Mouse (Mus musculus): ENCODE results near the gene Fam189a2. TPM values are rescaled to one million over a fixed set of nuclear protein-coding genes. Genes with fewer than 3 reads are reported as not detected.

The Fam189a2 gene
- polyA plus RNA-seq, 1 experiment = 6.4 TPM

- H3K36me3 ChIP-seq (ENCODE audit: control insufficient read depth, insufficient read depth, low read length) = no peaks in the 10 kb centered on the region
- H3K4me3 ChIP-seq (ENCODE audit: low read depth, low read length) = no peak overlapping the region
- peaks cover 18% of the 10 kb centered on the region; the same call in 1 of the 2 replicates for H3K4me1 ChIP-seq (ENCODE audit: control insufficient read depth, insufficient read depth, insufficient read length, low read length)
- TF ChIP-seq CTCF (IDR thresholded peaks at IDR 0.05; ENCODE audit: extremely low read depth, insufficient read length, insufficient replicate concordance, low read depth, low read length) (no peak), POLR2A (IDR thresholded peaks at IDR 0.05; ENCODE audit: low read depth, low read length) (no peak)
- WGBS = 79% methylated on average over 8 of the region's 8 CpGs
- no peaks in the 10 kb centered on the region for H3K27me3 ChIP-seq (ENCODE audit: control insufficient read depth, insufficient read depth, low read length)
- H3K27ac ChIP-seq (ENCODE audit: insufficient read depth, low read depth, low read length) = no peak overlapping the region
Observed at GRCm38 (mm10) chr19:24058851-24059250, 28.0 kb upstream of the Fam189a2 start.

DNA sequence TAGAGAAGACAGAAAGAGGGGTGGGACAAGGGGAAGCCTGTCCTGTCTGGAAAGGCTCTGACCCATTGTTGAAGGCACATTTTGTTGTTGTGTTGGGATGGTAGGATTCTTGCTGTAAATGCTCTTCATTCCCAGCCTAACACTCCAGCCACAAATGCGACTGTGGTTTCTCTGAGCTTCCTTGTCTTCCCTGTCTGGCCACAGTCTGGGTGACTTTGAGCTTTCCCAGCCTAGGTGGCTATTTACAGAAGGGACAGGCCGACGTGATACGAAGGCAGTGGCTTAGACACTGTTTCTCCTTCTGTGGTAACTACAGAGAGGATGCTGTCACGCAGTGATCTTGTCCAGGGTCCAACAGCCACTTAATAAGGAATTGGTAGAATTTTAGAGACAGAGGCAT is 27.2 kb upstream of the Fam189a2 start:
- TF ChIP-seq CTCF (IDR thresholded peaks at IDR 0.05; ENCODE audit: extremely low read depth, insufficient read length, insufficient replicate concordance, low read depth, low read length) = no peak
- TF ChIP-seq POLR2A (IDR thresholded peaks at IDR 0.05; ENCODE audit: low read depth, low read length) = no peak
- Histone ChIP-seq H3K4me3 (ENCODE audit: low read depth, low read length) (no peak overlapping the region), H3K4me1 (ENCODE audit: control insufficient read depth, insufficient read depth, insufficient read length, low read length) (peaks cover 15% of the 10 kb centered on the region; the same call in 1 of the 2 replicates), H3K36me3 (ENCODE audit: control insufficient read depth, insufficient read depth, low read length) (no peaks in the 10 kb centered on the region), H3K27me3 (ENCODE audit: control insufficient read depth, insufficient read depth, low read length) (no peaks in the 10 kb centered on the region), H3K27ac (ENCODE audit: insufficient read depth, low read depth, low read length) (0 out of 2 replicates have a peak overlapping the region, but pooled peaks have one; percentile 15)
- WGBS = 15% methylated on average over 5 of the region's 5 CpGs

DNA sequence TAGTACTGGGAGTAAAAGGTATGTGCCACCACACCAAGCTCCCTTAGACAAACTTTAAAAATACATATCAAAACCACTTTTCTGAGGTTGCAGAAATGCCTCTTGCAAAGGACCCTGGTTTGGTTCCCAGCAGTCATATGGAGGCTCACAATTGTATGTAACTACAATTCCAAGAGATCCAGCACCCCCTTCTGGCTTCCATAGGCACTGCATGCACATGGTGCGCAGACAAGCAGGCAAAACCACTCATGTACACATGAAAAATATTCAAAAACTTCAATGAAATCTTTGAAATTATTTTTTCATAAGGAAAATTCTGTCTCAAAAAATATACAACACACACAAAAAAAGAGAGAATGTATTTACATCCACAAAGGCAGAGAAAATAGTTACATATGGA is 26.1 kb upstream of the Fam189a2 start:
- no peaks in the 10 kb centered on the region for H3K36me3 ChIP-seq (ENCODE audit: control insufficient read depth, insufficient read depth, low read length)
- 98% methylated on average over 1 of the region's 1 CpGs for WGBS
- H3K27me3 ChIP-seq (ENCODE audit: control insufficient read depth, insufficient read depth, low read length) = no peaks in the 10 kb centered on the region
- H3K4me1 ChIP-seq (ENCODE audit: control insufficient read depth, insufficient read depth, insufficient read length, low read length) = peaks cover 15% of the 10 kb centered on the region; the same call in 1 of the 2 replicates
- no peak overlapping the region for H3K4me3 ChIP-seq (ENCODE audit: low read depth, low read length)
- no peak overlapping the region for H3K27ac ChIP-seq (ENCODE audit: insufficient read depth, low read depth, low read length)
- TF ChIP-seq POLR2A (IDR thresholded peaks at IDR 0.05; ENCODE audit: low read depth, low read length) = no peak
- no peak for TF ChIP-seq CTCF (IDR thresholded peaks at IDR 0.05; ENCODE audit: extremely low read depth, insufficient read length, insufficient replicate concordance, low read depth, low read length)

DNA sequence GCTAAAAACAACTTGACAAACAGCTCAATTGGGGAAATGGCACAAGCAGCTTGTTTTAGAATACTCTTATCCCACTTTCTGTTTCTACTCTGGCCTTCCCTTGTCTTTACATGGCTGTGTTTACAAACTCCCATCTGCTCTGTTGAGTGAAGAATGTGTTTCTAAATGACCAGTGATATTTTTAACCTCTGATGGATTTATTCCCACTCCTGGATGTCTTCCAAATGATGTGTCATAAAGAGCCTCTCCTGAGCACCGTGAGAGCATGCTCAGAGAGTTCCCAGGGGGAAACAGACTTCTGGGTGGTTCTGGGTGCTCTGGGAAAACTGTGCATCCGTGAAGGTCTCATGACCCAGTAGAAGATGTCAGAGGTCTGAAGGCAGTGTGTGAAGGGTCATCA is 24.1 kb upstream of the Fam189a2 start:
- Histone ChIP-seq H3K27me3 (ENCODE audit: control insufficient read depth, insufficient read depth, low read length) (no peaks in the 10 kb centered on the region), H3K36me3 (ENCODE audit: control insufficient read depth, insufficient read depth, low read length) (no peaks in the 10 kb centered on the region), H3K4me1 (ENCODE audit: control insufficient read depth, insufficient read depth, insufficient read length, low read length) (peaks cover 15% of the 10 kb centered on the region; the same call in 1 of the 2 replicates), H3K27ac (ENCODE audit: insufficient read depth, low read depth, low read length) (peak overlapping the region; percentile 41), H3K4me3 (ENCODE audit: low read depth, low read length) (no peak overlapping the region)
- 7% methylated on average over 2 of the region's 2 CpGs for WGBS
- TF ChIP-seq CTCF (IDR thresholded peaks at IDR 0.05; ENCODE audit: extremely low read depth, insufficient read length, insufficient replicate concordance, low read depth, low read length) (no peak), POLR2A (IDR thresholded peaks at IDR 0.05; ENCODE audit: low read depth, low read length) (no peak)

DNA sequence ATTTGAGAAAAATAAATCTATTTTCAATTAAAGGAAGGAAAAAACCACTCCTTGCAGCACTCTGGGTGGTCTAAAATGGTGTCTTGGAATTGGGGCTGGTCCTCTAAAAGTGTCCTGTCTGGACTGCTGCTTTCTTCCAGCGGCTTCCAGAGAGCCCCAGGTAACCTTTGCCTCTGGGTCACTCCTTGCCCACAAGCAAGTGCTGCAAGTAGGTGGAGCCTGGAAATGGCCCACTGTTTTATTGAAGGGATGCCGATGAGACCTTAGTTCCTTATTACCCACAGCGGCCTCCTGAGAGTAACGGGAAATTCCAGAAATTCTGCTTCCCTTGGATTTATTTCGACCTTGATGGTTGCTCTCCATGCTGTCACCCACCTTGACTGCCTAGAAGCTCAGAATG is 23.4 kb upstream of the Fam189a2 start:
- Histone ChIP-seq H3K27ac (ENCODE audit: insufficient read depth, low read depth, low read length) (peak overlapping the region; percentile 41), H3K27me3 (ENCODE audit: control insufficient read depth, insufficient read depth, low read length) (no peaks in the 10 kb centered on the region), H3K36me3 (ENCODE audit: control insufficient read depth, insufficient read depth, low read length) (no peaks in the 10 kb centered on the region), H3K4me1 (ENCODE audit: control insufficient read depth, insufficient read depth, insufficient read length, low read length) (peaks cover 15% of the 10 kb centered on the region; the same call in 1 of the 2 replicates), H3K4me3 (ENCODE audit: low read depth, low read length) (no peak overlapping the region)
- TF ChIP-seq POLR2A (IDR thresholded peaks at IDR 0.05; ENCODE audit: low read depth, low read length) = no peak
- no peak for TF ChIP-seq CTCF (IDR thresholded peaks at IDR 0.05; ENCODE audit: extremely low read depth, insufficient read length, insufficient replicate concordance, low read depth, low read length)
- 15% methylated on average over 5 of the region's 5 CpGs for WGBS

DNA sequence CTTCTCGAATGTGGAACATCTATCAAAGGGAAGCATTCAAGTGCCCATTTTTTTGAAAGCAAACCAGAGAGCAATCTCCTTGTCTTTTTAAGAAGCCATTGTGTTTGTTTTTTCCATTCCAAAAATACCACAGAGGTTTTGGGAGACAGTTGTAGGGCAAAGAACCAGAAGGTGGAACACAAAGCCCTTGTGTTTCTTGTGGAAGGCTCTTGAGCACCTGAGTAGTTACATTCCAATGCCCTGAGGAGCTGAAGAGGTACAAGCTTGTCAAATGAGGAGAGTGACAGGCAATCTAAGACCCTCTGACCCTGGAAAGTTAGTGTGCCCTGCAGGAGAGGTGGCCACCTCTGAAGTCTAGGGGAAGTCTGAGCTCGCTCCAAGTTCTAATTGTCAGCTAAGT is 19.7 kb upstream of the Fam189a2 start:
- 68% methylated on average over 2 of the region's 2 CpGs for WGBS
- Histone ChIP-seq H3K4me1 (ENCODE audit: control insufficient read depth, insufficient read depth, insufficient read length, low read length) (peaks cover 10% of the 10 kb centered on the region; the same call in 1 of the 2 replicates), H3K27me3 (ENCODE audit: control insufficient read depth, insufficient read depth, low read length) (no peaks in the 10 kb centered on the region), H3K36me3 (ENCODE audit: control insufficient read depth, insufficient read depth, low read length) (no peaks in the 10 kb centered on the region), H3K4me3 (ENCODE audit: low read depth, low read length) (no peak overlapping the region), H3K27ac (ENCODE audit: insufficient read depth, low read depth, low read length) (no peak overlapping the region)
- TF ChIP-seq POLR2A (IDR thresholded peaks at IDR 0.05; ENCODE audit: low read depth, low read length) = no peak
- no peak for TF ChIP-seq CTCF (IDR thresholded peaks at IDR 0.05; ENCODE audit: extremely low read depth, insufficient read length, insufficient replicate concordance, low read depth, low read length)

DNA sequence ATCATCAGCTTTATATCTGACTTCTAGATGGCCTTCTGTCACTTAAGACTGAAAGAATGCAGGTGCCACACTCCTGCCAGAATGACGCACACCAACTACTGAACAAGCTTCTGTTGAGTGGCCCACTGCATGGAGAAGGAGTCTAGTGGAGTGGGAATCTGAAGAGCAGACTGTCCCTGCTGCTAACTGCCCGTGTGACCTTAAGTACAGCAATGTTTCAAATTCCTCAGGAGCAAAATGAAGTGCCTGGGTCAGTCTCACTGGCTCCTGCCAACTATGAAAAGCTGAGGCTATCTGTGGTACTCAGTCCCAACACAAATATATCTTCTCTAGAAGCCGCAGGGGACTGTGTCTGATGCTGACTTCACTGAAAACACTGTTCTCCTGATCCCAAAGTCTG is 18.5 kb upstream of the Fam189a2 start:
- Histone ChIP-seq H3K27me3 (ENCODE audit: control insufficient read depth, insufficient read depth, low read length) (no peaks in the 10 kb centered on the region), H3K36me3 (ENCODE audit: control insufficient read depth, insufficient read depth, low read length) (no peaks in the 10 kb centered on the region), H3K4me1 (ENCODE audit: control insufficient read depth, insufficient read depth, insufficient read length, low read length) (no peaks in the 10 kb centered on the region; the same call in 1 of the 2 replicates), H3K4me3 (ENCODE audit: low read depth, low read length) (no peak overlapping the region), H3K27ac (ENCODE audit: insufficient read depth, low read depth, low read length) (no peak overlapping the region)
- WGBS = 76% methylated on average over 3 of the region's 3 CpGs
- TF ChIP-seq POLR2A (IDR thresholded peaks at IDR 0.05; ENCODE audit: low read depth, low read length) (no peak), CTCF (IDR thresholded peaks at IDR 0.05; ENCODE audit: extremely low read depth, insufficient read length, insufficient replicate concordance, low read depth, low read length) (no peak)
